In genomic region chr12:110601241-110602218, GRCm38 (mm10) we compare ENCODE assay signal across 7 mouse cellular contexts. TPM values are rescaled to one million over a fixed set of nuclear protein-coding genes. Genes with fewer than 3 reads are reported as not detected.
A peak's percentile ranks its signal among the peaks of the same experiment; 100 is the strongest.
DNase-seq lines count a peak whose midpoint lies in the region; ATAC-seq lines count a peak whose summit lies in the region.

Gene Dync1h1, plus strand, starts transcription at chr12:110601452.

- H3K9ac ChIP-seq in intestine, embryonic 16.5 days (ENCODE audit: low read depth, low read length) = peak within 1 kb of the TSS; percentile 97
- H3K9ac ChIP-seq in midbrain, embryonic 11.5 days (ENCODE audit: low read length) = peak within 1 kb of the TSS; percentile 96

- peak within 1 kb of the TSS; percentile 98 for H3K27ac ChIP-seq in intestine, embryonic 16.5 days (ENCODE audit: low read length)
- peak within 1 kb of the TSS; percentile 92 for H3K27ac ChIP-seq in midbrain, embryonic 11.5 days (ENCODE audit: low read depth, low read length)

- H3K4me2 ChIP-seq in intestine, embryonic 16.5 days (ENCODE audit: low read depth, low read length) = peak within 1 kb of the TSS; percentile 90
- H3K4me2 ChIP-seq in midbrain, embryonic 11.5 days = peak within 1 kb of the TSS; percentile 90

- no peaks in the 10 kb centered on the region for H3K36me3 ChIP-seq in intestine, embryonic 16.5 days (ENCODE audit: control insufficient read depth, insufficient read depth, low read length)
- no peaks in the 10 kb centered on the region for H3K36me3 ChIP-seq in midbrain, embryonic 11.5 days (ENCODE audit: control insufficient read depth, insufficient read depth, low read length)

- H3K4me3 ChIP-seq in intestine, embryonic 16.5 days (ENCODE audit: low read length) = peak within 1 kb of the TSS; percentile 99
- peak within 1 kb of the TSS; percentile 99 for H3K4me3 ChIP-seq in midbrain, embryonic 11.5 days (ENCODE audit: low read depth, low read length)

- intact Hi-C loops in left cerebral cortex, postnatal 36 days (cut with DNase I) = loop anchor here (2.0 kb wide), 3 partner anchors 95 to 241 kb away; partner anchors contain the start of gene Ppp2r5c

- no peaks in the 10 kb centered on the region for H3K9me3 ChIP-seq in intestine, embryonic 16.5 days (ENCODE audit: control insufficient read depth, low read length)
- H3K9me3 ChIP-seq in midbrain, embryonic 11.5 days (ENCODE audit: control insufficient read depth, low read length) = no peaks in the 10 kb centered on the region

- peak; percentile 96 for DNase-seq in adrenal gland, adult 2 months
- DNase-seq in embryo, embryonic 11.5 days (ENCODE audit: low read depth, low spot score) = peak; percentile 86
- peak; percentile 91 to 95 for DNase-seq in gastrocnemius, postnatal 4 days (ENCODE audit: low spot score in 2 of 2)
- peak; percentile 92 to 94 for DNase-seq in left cerebral cortex, postnatal 36 days (ENCODE audit: low spot score in 2 of 2)
- peak; percentile 99 for DNase-seq in midbrain, embryonic 11.5 days (ENCODE audit: low spot score, missing footprints)
- peak; percentile 80 for DNase-seq in skeletal muscle tissue, adult 2 months (ENCODE audit: low read depth, low spot score)

- H3K4me1 ChIP-seq in intestine, embryonic 16.5 days (ENCODE audit: control insufficient read depth, insufficient read depth, low read length) = peaks cover 19% of the 10 kb centered on the region
- H3K4me1 ChIP-seq in midbrain, embryonic 11.5 days (ENCODE audit: control insufficient read depth, insufficient read depth, low read length) = peaks cover 20% of the 10 kb centered on the region

- peak; percentile 94 for ATAC-seq in intestine, embryonic 16.5 days
- ATAC-seq in midbrain, embryonic 11.5 days (ENCODE audit: low FRiP score) = peak; percentile 94

- under 1% methylated on average over 93 of the region's 105 CpGs for WGBS in intestine, embryonic 16.5 days
- under 1% methylated on average over 104 of the region's 105 CpGs for WGBS in midbrain, embryonic 11.5 days

- no peaks in the 10 kb centered on the region for H3K27me3 ChIP-seq in intestine, embryonic 16.5 days (replicated peaks; ENCODE audit: control insufficient read depth, insufficient read depth, low read length)
- no peaks in the 10 kb centered on the region for H3K27me3 ChIP-seq in midbrain, embryonic 11.5 days (ENCODE audit: control insufficient read depth, insufficient read depth, low read length)

RNA-seq across cellular contexts. Expression of gene Dync1h1, which starts in this region (rescaled TPM):
- 100 to 1,000 TPM; 113 to 176 TPM for total RNA-seq in adrenal gland, adult 2 months (2021)
- 213 and 269 TPM in 2 replicates for polyA plus RNA-seq in adrenal gland, adult 2 months (2012; rRNA removed)
- 100 to 1,000 TPM; 102 to 121 TPM for total RNA-seq in gastrocnemius, postnatal 4 days (2021)
- polyA plus RNA-seq in intestine, embryonic 16.5 days (2015; fragmentation: Nextera tagmentation; extraction: Ambion mirVana) = 32.5 and 36.1 TPM in 2 replicates
- 100 to 1,000 TPM; 323 to 329 TPM for total RNA-seq in left cerebral cortex, postnatal 36 days (2021)
- 74.9 and 83.1 TPM in 2 replicates for polyA plus RNA-seq in midbrain, embryonic 11.5 days (2014; fragmentation: Nextera tagmentation; extraction: Ambion mirVana)

Comparison
In these comparisons a context has a peak if more than half of its experiments do, and no peak if none do; other contexts are left out.
1. Peak in every context shown above with its lines: DNase-seq, ATAC-seq, H3K4me3 ChIP-seq and H3K27ac ChIP-seq.